Mouse (Mus musculus): ENCODE measurements at regions not wholly inside any gene's neighbourhood (a gene's known extent, or its start where the extent isn't known, plus 50 kb on each side); places are given as distances from the start of the nearest gene placed in this dataset.
A peak's percentile ranks its signal among the peaks of the same experiment; 100 is the strongest.
"Not testable (repeated sequence)": the region's sequence is repeated elsewhere in the genome, so short reads cannot be mapped to it uniquely, and the experiment has no call there.

- Histone ChIP-seq H3K4me3 (ENCODE audit: low read depth, low read length) (no peak overlapping the region), H3K27ac (ENCODE audit: low read length) (no peak overlapping the region), H3K27me3 (ENCODE audit: control insufficient read depth, insufficient read depth, low read depth, low read length) (no peaks in the 10 kb centered on the region), H3K4me1 (ENCODE audit: control insufficient read depth, insufficient read depth, low read length) (no peaks in the 10 kb centered on the region), H3K9me3 (replicated peaks; ENCODE audit: control insufficient read depth, low read length, poor library complexity, severe bottlenecking) (no peaks in the 10 kb centered on the region), H3K36me3 (ENCODE audit: control insufficient read depth, insufficient read depth, low read length) (no peaks in the 10 kb centered on the region), H3K4me2 (ENCODE audit: low read length) (no peak overlapping the region), H3K9ac (ENCODE audit: low read depth, low read length) (no peak overlapping the region)
- 85% methylated on average over 3 of the region's 3 CpGs for WGBS
- ATAC-seq: no peak
These were observed 434.7 kb upstream of the Pdcd1 start for GRCm38 (mm10) chr1:94487062-94487461.

DNA sequence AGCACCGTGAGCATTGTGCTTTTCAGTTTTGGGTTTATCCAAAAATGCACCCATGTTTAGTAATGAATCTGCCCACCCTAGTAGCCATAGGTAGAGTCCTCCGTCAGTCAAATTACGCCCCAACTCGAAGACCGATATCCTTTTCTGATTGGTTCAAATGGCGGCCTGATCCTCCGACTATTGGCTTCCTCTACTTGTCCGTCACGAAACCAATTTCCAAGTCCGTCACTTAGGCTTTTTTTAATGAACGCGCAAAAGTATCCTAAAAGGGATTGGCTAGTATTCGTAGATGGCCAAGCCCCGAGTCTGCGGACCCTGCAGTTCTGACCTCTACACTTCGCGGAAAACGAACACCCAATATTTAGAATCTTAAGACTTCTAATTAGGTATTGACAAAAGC lies 417.5 kb upstream of the Pdcd1 start:
- not testable (repeated sequence) for H3K9me3 ChIP-seq (replicated peaks; ENCODE audit: control insufficient read depth, low read length, poor library complexity, severe bottlenecking); H3K36me3 ChIP-seq (ENCODE audit: control insufficient read depth, insufficient read depth, low read length); H3K4me1 ChIP-seq (ENCODE audit: control insufficient read depth, insufficient read depth, low read length); H3K4me3 ChIP-seq (ENCODE audit: low read depth, low read length); H3K4me2 ChIP-seq (ENCODE audit: low read length); H3K27me3 ChIP-seq (ENCODE audit: control insufficient read depth, insufficient read depth, low read depth, low read length); H3K9ac ChIP-seq (ENCODE audit: low read depth, low read length); H3K27ac ChIP-seq (ENCODE audit: low read length)
- WGBS: 97% methylated on average over 18 of the region's 18 CpGs
- ATAC-seq: peak; percentile 93

DNA sequence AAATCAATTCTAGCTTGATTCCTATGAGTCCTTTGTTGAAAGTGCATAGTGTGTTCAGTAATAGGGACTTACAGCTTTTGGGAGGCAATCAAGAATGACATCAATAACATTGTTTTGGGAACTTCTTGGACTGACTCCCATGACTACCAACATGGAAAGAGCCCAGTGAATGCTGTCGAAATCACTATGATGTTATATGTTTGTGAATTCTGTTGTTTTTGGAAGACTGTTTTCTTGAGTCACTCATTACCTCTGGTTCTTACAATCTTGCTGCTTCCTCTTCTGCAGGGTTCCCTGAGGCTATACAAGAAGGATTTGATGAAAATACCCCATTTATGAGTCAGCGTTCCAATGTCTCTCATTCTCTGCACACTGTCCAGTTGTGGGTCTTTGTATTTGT lies 371.4 kb upstream of the Pdcd1 start:
- Histone ChIP-seq H3K36me3 (ENCODE audit: control insufficient read depth, insufficient read depth, low read length) (no peaks in the 10 kb centered on the region), H3K4me2 (ENCODE audit: low read length) (no peak overlapping the region), H3K4me1 (ENCODE audit: control insufficient read depth, insufficient read depth, low read length) (no peaks in the 10 kb centered on the region), H3K27me3 (ENCODE audit: control insufficient read depth, insufficient read depth, low read depth, low read length) (no peaks in the 10 kb centered on the region), H3K27ac (ENCODE audit: low read length) (no peak overlapping the region), H3K9me3 (replicated peaks; ENCODE audit: control insufficient read depth, low read length, poor library complexity, severe bottlenecking) (no peaks in the 10 kb centered on the region), H3K4me3 (ENCODE audit: low read depth, low read length) (no peak overlapping the region), H3K9ac (ENCODE audit: low read depth, low read length) (no peak overlapping the region)
- WGBS: 88% methylated on average over 2 of the region's 2 CpGs
- ATAC-seq: no peak

- 27% methylated on average over 9 of the region's 9 CpGs for WGBS
- Histone ChIP-seq H3K4me3 (ENCODE audit: low read depth, low read length) (no peak overlapping the region), H3K27me3 (ENCODE audit: control insufficient read depth, insufficient read depth, low read depth, low read length) (no peaks in the 10 kb centered on the region), H3K27ac (ENCODE audit: low read length) (no peak overlapping the region), H3K4me2 (ENCODE audit: low read length) (peak overlapping the region; percentile 19), H3K4me1 (ENCODE audit: control insufficient read depth, insufficient read depth, low read length) (peaks cover 7% of the 10 kb centered on the region), H3K9me3 (replicated peaks; ENCODE audit: control insufficient read depth, low read length, poor library complexity, severe bottlenecking) (no peaks in the 10 kb centered on the region), H3K36me3 (ENCODE audit: control insufficient read depth, insufficient read depth, low read length) (no peaks in the 10 kb centered on the region), H3K9ac (ENCODE audit: low read depth, low read length) (no peak overlapping the region)
- peak; percentile 85 for ATAC-seq
These were observed 360.7 kb upstream of the Pdcd1 start for GRCm38 (mm10) chr1:94413043-94413442.

- Histone ChIP-seq H3K27me3 (ENCODE audit: control insufficient read depth, insufficient read depth, low read depth, low read length) (no peaks in the 10 kb centered on the region), H3K4me3 (ENCODE audit: low read depth, low read length) (no peak overlapping the region), H3K9me3 (replicated peaks; ENCODE audit: control insufficient read depth, low read length, poor library complexity, severe bottlenecking) (no peaks in the 10 kb centered on the region), H3K4me1 (ENCODE audit: control insufficient read depth, insufficient read depth, low read length) (no peaks in the 10 kb centered on the region), H3K4me2 (ENCODE audit: low read length) (no peak overlapping the region), H3K36me3 (ENCODE audit: control insufficient read depth, insufficient read depth, low read length) (no peaks in the 10 kb centered on the region), H3K9ac (ENCODE audit: low read depth, low read length) (no peak overlapping the region), H3K27ac (ENCODE audit: low read length) (no peak overlapping the region)
- no peak for ATAC-seq
- WGBS: 85% methylated on average over 1 of the region's 1 CpGs
These were observed 314.3 kb upstream of the Pdcd1 start for GRCm38 (mm10) chr1:94366606-94367005.

DNA sequence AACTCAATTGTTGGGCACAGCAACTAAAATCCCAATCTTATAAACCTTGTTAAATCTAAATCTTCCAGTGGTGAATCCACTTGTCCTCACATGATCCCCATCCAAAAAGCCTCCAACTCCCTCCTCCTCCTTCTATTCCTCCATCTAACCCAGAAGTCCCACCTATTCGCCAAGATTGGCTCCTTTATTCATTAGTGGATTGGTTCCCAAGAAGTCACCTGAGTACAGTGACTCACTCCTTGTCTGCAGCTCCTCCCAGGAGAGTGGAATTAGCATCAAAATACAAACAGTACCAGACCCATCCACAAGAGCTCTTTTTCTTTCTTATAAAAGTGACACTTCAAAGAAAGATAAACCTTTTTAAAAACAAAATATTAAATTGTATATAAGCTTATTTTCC lies 304.6 kb upstream of the Pdcd1 start:
- ATAC-seq: no peak
- Histone ChIP-seq H3K9me3 (replicated peaks; ENCODE audit: control insufficient read depth, low read length, poor library complexity, severe bottlenecking) (no peaks in the 10 kb centered on the region), H3K4me1 (ENCODE audit: control insufficient read depth, insufficient read depth, low read length) (no peaks in the 10 kb centered on the region), H3K9ac (ENCODE audit: low read depth, low read length) (no peak overlapping the region), H3K4me2 (ENCODE audit: low read length) (no peak overlapping the region), H3K27me3 (ENCODE audit: control insufficient read depth, insufficient read depth, low read depth, low read length) (no peaks in the 10 kb centered on the region), H3K27ac (ENCODE audit: low read length) (no peak overlapping the region), H3K4me3 (ENCODE audit: low read depth, low read length) (no peak overlapping the region), H3K36me3 (ENCODE audit: control insufficient read depth, insufficient read depth, low read length) (no peaks in the 10 kb centered on the region)
- WGBS: 74% methylated on average over 1 of the region's 1 CpGs

DNA sequence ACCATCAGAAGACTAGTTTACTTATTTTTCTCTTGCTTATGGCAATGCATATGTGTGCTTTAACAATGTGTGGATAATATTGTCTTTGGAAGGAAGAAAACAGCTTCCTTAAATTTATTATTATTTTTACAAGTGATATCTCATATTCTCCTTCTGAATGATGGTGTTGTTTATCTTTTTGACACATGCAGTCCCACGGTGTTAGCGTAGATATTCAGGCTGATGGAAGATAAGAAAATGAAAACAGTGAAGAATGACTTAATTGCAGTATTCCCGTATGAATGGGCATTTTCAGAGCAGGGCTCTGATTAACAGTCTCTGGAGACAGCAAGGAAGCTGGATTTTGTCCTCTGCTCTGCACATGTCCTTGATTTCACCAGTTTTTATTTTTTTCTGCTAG lies 303.5 kb upstream of the Pdcd1 start:
- Histone ChIP-seq H3K4me1 (ENCODE audit: control insufficient read depth, insufficient read depth, low read length) (no peaks in the 10 kb centered on the region), H3K36me3 (ENCODE audit: control insufficient read depth, insufficient read depth, low read length) (no peaks in the 10 kb centered on the region), H3K27ac (ENCODE audit: low read length) (no peak overlapping the region), H3K9ac (ENCODE audit: low read depth, low read length) (no peak overlapping the region), H3K9me3 (replicated peaks; ENCODE audit: control insufficient read depth, low read length, poor library complexity, severe bottlenecking) (no peaks in the 10 kb centered on the region), H3K27me3 (ENCODE audit: control insufficient read depth, insufficient read depth, low read depth, low read length) (no peaks in the 10 kb centered on the region), H3K4me3 (ENCODE audit: low read depth, low read length) (no peak overlapping the region), H3K4me2 (ENCODE audit: low read length) (no peak overlapping the region)
- ATAC-seq: no peak
- 64% methylated on average over 3 of the region's 3 CpGs for WGBS

DNA sequence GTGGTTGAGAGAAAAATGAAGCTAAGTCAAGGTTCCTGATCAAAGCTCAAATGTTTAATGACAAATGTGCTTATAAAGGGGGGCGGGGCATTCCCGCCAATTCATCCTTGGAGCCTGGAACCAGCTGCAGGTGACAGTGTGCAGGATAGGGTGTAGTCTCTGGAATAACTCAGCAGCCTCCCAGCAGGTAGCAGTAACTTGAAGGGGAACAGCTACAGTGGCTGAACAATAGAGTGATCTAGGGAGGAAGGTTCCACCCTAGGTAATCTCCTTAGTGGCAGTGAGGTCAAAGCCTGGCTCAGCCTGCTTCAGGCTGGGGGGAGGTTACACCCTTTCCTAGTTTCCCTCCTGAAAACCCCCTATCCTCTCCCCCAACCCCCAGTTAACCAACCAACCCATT lies 290.2 kb upstream of the Pdcd1 start:
- H3K27ac ChIP-seq (ENCODE audit: low read length): no peak overlapping the region
- H3K4me1 ChIP-seq (ENCODE audit: control insufficient read depth, insufficient read depth, low read length): no peaks in the 10 kb centered on the region
- no peak overlapping the region for H3K4me2 ChIP-seq (ENCODE audit: low read length)
- ATAC-seq: no peak
- H3K9me3 ChIP-seq (replicated peaks; ENCODE audit: control insufficient read depth, low read length, poor library complexity, severe bottlenecking): no peaks in the 10 kb centered on the region
- no peaks in the 10 kb centered on the region for H3K27me3 ChIP-seq (ENCODE audit: control insufficient read depth, insufficient read depth, low read depth, low read length)
- no peak overlapping the region for H3K4me3 ChIP-seq (ENCODE audit: low read depth, low read length)
- H3K36me3 ChIP-seq (ENCODE audit: control insufficient read depth, insufficient read depth, low read length): no peaks in the 10 kb centered on the region
- H3K9ac ChIP-seq (ENCODE audit: low read depth, low read length): no peak overlapping the region
- WGBS: 85% methylated on average over 2 of the region's 2 CpGs

- no peak overlapping the region for H3K9ac ChIP-seq (ENCODE audit: low read depth, low read length)
- no peaks in the 10 kb centered on the region for H3K4me1 ChIP-seq (ENCODE audit: control insufficient read depth, insufficient read depth, low read length)
- H3K27ac ChIP-seq (ENCODE audit: low read length): no peak overlapping the region
- H3K36me3 ChIP-seq (ENCODE audit: control insufficient read depth, insufficient read depth, low read length): no peaks in the 10 kb centered on the region
- no peaks in the 10 kb centered on the region for H3K27me3 ChIP-seq (ENCODE audit: control insufficient read depth, insufficient read depth, low read depth, low read length)
- WGBS: 77% methylated on average over 3 of the region's 3 CpGs
- no peaks in the 10 kb centered on the region for H3K9me3 ChIP-seq (replicated peaks; ENCODE audit: control insufficient read depth, low read length, poor library complexity, severe bottlenecking)
- ATAC-seq: no peak
- H3K4me2 ChIP-seq (ENCODE audit: low read length): no peak overlapping the region
- H3K4me3 ChIP-seq (ENCODE audit: low read depth, low read length): no peak overlapping the region
These were observed 288.9 kb upstream of the Pdcd1 start for GRCm38 (mm10) chr1:94341237-94341636.

DNA sequence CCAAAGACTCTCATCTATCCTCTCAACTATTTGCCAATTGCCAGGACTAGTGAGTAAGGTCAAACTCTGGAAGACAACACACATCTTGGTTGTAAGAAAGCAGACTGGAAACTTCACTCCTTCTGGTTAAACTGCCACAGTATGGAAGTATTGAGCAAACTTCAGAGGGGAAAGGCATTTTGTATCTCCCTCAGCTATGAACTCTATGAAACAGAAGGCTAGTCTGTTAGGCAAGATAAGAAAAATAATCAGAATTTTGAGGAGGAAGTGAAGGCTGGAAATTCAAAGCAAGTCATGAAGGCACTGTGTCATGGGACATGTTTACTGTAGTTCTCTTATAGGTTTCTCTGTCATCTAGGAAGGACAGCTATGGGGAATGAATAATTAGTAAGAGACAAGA lies 265.7 kb upstream of the Pdcd1 start:
- no peaks in the 10 kb centered on the region for H3K4me1 ChIP-seq (ENCODE audit: control insufficient read depth, insufficient read depth, low read length)
- H3K4me2 ChIP-seq (ENCODE audit: low read length): no peak overlapping the region
- no peaks in the 10 kb centered on the region for H3K36me3 ChIP-seq (ENCODE audit: control insufficient read depth, insufficient read depth, low read length)
- ATAC-seq: no peak
- no peak overlapping the region for H3K9ac ChIP-seq (ENCODE audit: low read depth, low read length)
- H3K27ac ChIP-seq (ENCODE audit: low read length): no peak overlapping the region
- H3K27me3 ChIP-seq (ENCODE audit: control insufficient read depth, insufficient read depth, low read depth, low read length): no peaks in the 10 kb centered on the region
- H3K4me3 ChIP-seq (ENCODE audit: low read depth, low read length): no peak overlapping the region
- H3K9me3 ChIP-seq (replicated peaks; ENCODE audit: control insufficient read depth, low read length, poor library complexity, severe bottlenecking): no peaks in the 10 kb centered on the region

Data from midbrain, embryonic 16.5 days (tissue).